In genomic region chr7:73319004-73319403, GRCm38 (mm10) we compare ENCODE assay signal across 36 mouse cellular contexts. TPM values are rescaled to one million over a fixed set of nuclear protein-coding genes. Genes with fewer than 3 reads are reported as not detected.
"Had no signal": no experiment of that assay in that cellular context is flagged by ENCODE, and none has a peak within 500 bp of the region (broad histone marks: within the 10 kb centered on the region; RNA-seq: fewer than 3 reads in every experiment).

No protein-coding gene starts in this region.

- H3K4me1 ChIP-seq: liver, embryonic 12.5 days; liver, embryonic 13.5 days; liver, embryonic 15.5 days; megakaryocyte, embryonic 14.5 days; midbrain, embryonic 12.5 days; midbrain, embryonic 13.5 days; midbrain, embryonic 15.5 days; neural tube, embryonic 12.5 days had no signal

- H3K4me2 ChIP-seq: limb, embryonic 12.5 days; limb, embryonic 13.5 days; limb, embryonic 15.5 days; liver, embryonic 11.5 days; liver, embryonic 12.5 days; liver, embryonic 13.5 days; liver, embryonic 15.5 days; lung, embryonic 14.5 days; lung, embryonic 15.5 days; midbrain, embryonic 11.5 days; midbrain, embryonic 12.5 days; midbrain, embryonic 13.5 days; midbrain, embryonic 15.5 days; neural tube, embryonic 12.5 days had no signal

- H3K4me3 ChIP-seq: left cerebral cortex, adult 2 months; limb, embryonic 10.5 days; limb, embryonic 12.5 days; limb, embryonic 13.5 days; limb, embryonic 15.5 days; liver, embryonic 12.5 days; liver, embryonic 13.5 days; liver, embryonic 15.5 days; lung, embryonic 15.5 days; megakaryocyte, embryonic 14.5 days; midbrain, embryonic 12.5 days; midbrain, embryonic 13.5 days; midbrain, embryonic 15.5 days; myocyte; neural tube, embryonic 12.5 days had no signal

- H3K27me3 ChIP-seq: liver, embryonic 13.5 days; liver, embryonic 15.5 days; lung, embryonic 15.5 days; midbrain, embryonic 12.5 days; midbrain, embryonic 13.5 days; midbrain, embryonic 15.5 days; neural tube, embryonic 12.5 days had no signal

- DNase-seq: left cerebral cortex, postnatal 4 days; liver; liver, embryonic 13.5 days; liver, postnatal 0 days; lung, adult 18-20 months; lung, adult 2 months; lung, embryonic 14.5 days; lung, postnatal 10 days; lung, postnatal 14 days; lung, postnatal 36 days; lung, postnatal 4 days; midbrain, embryonic 14.5 days had no signal

- ATAC-seq: liver, embryonic 12.5 days; liver, postnatal 0 days; lung, postnatal 0 days; midbrain, embryonic 13.5 days; midbrain, embryonic 15.5 days; midbrain, embryonic 16.5 days had no signal

- H3K36me3 ChIP-seq: limb, embryonic 10.5 days; limb, embryonic 12.5 days; limb, embryonic 13.5 days; limb, embryonic 15.5 days; liver, embryonic 12.5 days; liver, embryonic 13.5 days; liver, embryonic 15.5 days; lung, embryonic 15.5 days; midbrain, embryonic 12.5 days; midbrain, embryonic 13.5 days; midbrain, embryonic 15.5 days; neural tube, embryonic 12.5 days had no signal

- H3K9me3 ChIP-seq: limb, embryonic 10.5 days; limb, embryonic 12.5 days; limb, embryonic 15.5 days; liver, embryonic 12.5 days; liver, embryonic 13.5 days; liver, embryonic 15.5 days; lung, embryonic 15.5 days; megakaryocyte, embryonic 14.5 days; midbrain, embryonic 12.5 days; midbrain, embryonic 13.5 days; midbrain, embryonic 15.5 days had no signal

- H3K9ac ChIP-seq: limb, embryonic 12.5 days; limb, embryonic 13.5 days; limb, embryonic 15.5 days; liver, embryonic 12.5 days; liver, embryonic 13.5 days; liver, embryonic 14.5 days; liver, embryonic 15.5 days; liver, postnatal 0 days; lung, embryonic 14.5 days; lung, embryonic 15.5 days; midbrain, embryonic 12.5 days; midbrain, embryonic 13.5 days; midbrain, embryonic 15.5 days; neural tube, embryonic 12.5 days had no signal

- H3K27ac ChIP-seq: left cerebral cortex, adult 2 months; limb, embryonic 10.5 days; limb, embryonic 12.5 days; limb, embryonic 13.5 days; limb, embryonic 15.5 days; liver, embryonic 12.5 days; liver, embryonic 13.5 days; liver, embryonic 14.5 days; liver, embryonic 15.5 days; lung, embryonic 15.5 days; macrophage; midbrain, embryonic 12.5 days; midbrain, embryonic 13.5 days; midbrain, embryonic 15.5 days; neural tube, embryonic 12.5 days had no signal

RNA-seq across cellular contexts. Expression of gene Rgma, which starts 56.3 kb away (rescaled TPM):
- total RNA-seq: megakaryocyte progenitor cell, adult 5-6 weeks; megakaryocyte, adult 5-6 weeks; megakaryocyte-erythroid progenitor cell, adult 5-6 weeks; monocyte, adult 5-6 weeks had no signal
- polyA plus RNA-seq: macrophage had no signal
